Mouse (Mus musculus) liver, postnatal 0 days (tissue): ENCODE results near the gene Ppp5c.

Experiments used
- CTCF ChIP-seq: sonication (generic); IDR thresholded peaks from 2 replicates; pipeline ENCODE4 v1.5.1; 2016; ENCODE audit warnings: antibody characterized with exemption, low read depth
- EP300 ChIP-seq: IDR thresholded peaks from 2 replicates; pipeline ENCODE4 v1.6.1; 2016; ENCODE audit warnings: antibody characterized with exemption, low read depth, mild to moderate bottlenecking

DNA sequence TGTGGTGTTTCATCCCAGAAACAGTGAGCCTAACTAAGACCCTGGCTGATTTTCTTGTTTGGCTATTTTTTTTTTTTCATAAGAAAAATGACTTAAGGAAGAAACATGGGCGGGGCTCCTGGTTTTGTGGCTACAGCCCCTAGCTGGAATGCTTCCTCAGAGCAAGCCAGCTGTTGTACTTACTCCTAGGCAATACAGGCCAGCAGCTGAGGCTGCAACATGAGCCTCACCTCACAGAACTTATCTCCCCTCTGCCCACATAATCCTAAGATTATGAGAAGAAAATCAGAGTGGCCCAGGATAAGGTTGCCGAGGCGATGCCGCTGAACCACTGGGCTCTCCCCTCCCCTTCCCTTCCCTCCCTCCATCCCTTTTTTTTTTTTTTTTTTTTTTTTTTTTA, 72.0 kb downstream of the Ppp5c start:
- TF ChIP-seq EP300 = no peak
- no peak for TF ChIP-seq CTCF
